Mouse (Mus musculus) midbrain, embryonic 15.5 days (tissue): Measurements from ENCODE around the gene Trir. TPM values are rescaled to one million over a fixed set of nuclear protein-coding genes. Genes with fewer than 3 reads are reported as not detected.

Experiments
- ATAC-seq: fragments of 200-750 bp; cut with Nextera tagmentation; replicated peaks from 2 replicates; pipeline ENCODE4 v1.8.0; 2017; ENCODE audit warnings: moderate TSS enrichment
- H3K27ac ChIP-seq: fragments of 300-500 bp; sonication (generic); 2 replicates; pipeline ENCODE4 v1.5.1; 2015; ENCODE audit warnings: mild to moderate bottlenecking, inconsistent platforms
- H3K27me3 ChIP-seq: fragments of 300-500 bp; sonication (generic); replicated peaks from 2 replicates; pipeline ENCODE4 v1.6.1; 2015; ENCODE audit warnings: inconsistent platforms
- H3K36me3 ChIP-seq: fragments of 300-500 bp; sonication (generic); replicated peaks from 2 replicates; pipeline ENCODE4 v1.6.1; 2015; ENCODE audit warnings: inconsistent platforms
- H3K4me1 ChIP-seq: fragments of 300-500 bp; sonication (generic); 2 replicates; pipeline ENCODE4 v1.6.1; 2015; ENCODE audit warnings: inconsistent platforms
- H3K4me2 ChIP-seq: fragments of 300-500 bp; sonication (generic); 2 replicates; pipeline ENCODE4 v1.6.1; 2015; ENCODE audit warnings: inconsistent platforms, mild to moderate bottlenecking, moderate library complexity
- H3K4me3 ChIP-seq: fragments of 300-500 bp; sonication (generic); 2 replicates; pipeline ENCODE4 v1.5.1; 2015; ENCODE audit warnings: mild to moderate bottlenecking, inconsistent platforms
- H3K9ac ChIP-seq: fragments of 300-500 bp; sonication (generic); 2 replicates; pipeline ENCODE4 v1.6.1; 2015; ENCODE audit warnings: mild to moderate bottlenecking, inconsistent platforms
- H3K9me3 ChIP-seq: fragments of 300-500 bp; sonication (generic); 2 replicates; pipeline ENCODE4 v1.6.1; 2016; ENCODE audit warnings: inconsistent platforms
- WGBS: fragments of 180-500 bp; shearing (Covaris S2); methylation state at CpG from one replicate; pipeline ENCODE4 v1.1.7; 2015; ENCODE audit warnings: mixed read lengths; 5-methylcytosine and 5-hydroxymethylcytosine counted together
- polyA plus RNA-seq: library from polyadenylated mRNA; unstranded; fragments of >200 nt; fragmentation: Nextera tagmentation; extraction: Ambion mirVana; gene quantifications from 2 replicates; pipeline ENCODE4 v1.2.1, GENCODE M21; 2015

The Trir gene
- polyA plus RNA-seq, 1 experiment from 2014 or later: 124 TPM

- 88% methylated on average over 4 of the region's 4 CpGs for WGBS
- H3K4me1 ChIP-seq: peaks cover 31% of the 10 kb centered on the region
- no peak overlapping the region for H3K9ac ChIP-seq
- no peaks in the 10 kb centered on the region for H3K9me3 ChIP-seq
- no peak overlapping the region for H3K4me2 ChIP-seq
- H3K4me3 ChIP-seq: no peak overlapping the region
- H3K27me3 ChIP-seq: no peaks in the 10 kb centered on the region
- H3K36me3 ChIP-seq: peaks cover 29% of the 10 kb centered on the region
- H3K27ac ChIP-seq: no peak overlapping the region
- ATAC-seq: no peak
These were observed 6.1 kb downstream of the Trir start for GRCm38 (mm10) chr8:85032622-85033311.

- peaks cover 30% of the 10 kb centered on the region for H3K4me1 ChIP-seq
- no peak overlapping the region for H3K4me2 ChIP-seq
- H3K27ac ChIP-seq: no peak overlapping the region
- H3K4me3 ChIP-seq: no peak overlapping the region
- peaks cover 29% of the 10 kb centered on the region for H3K36me3 ChIP-seq
- no peaks in the 10 kb centered on the region for H3K27me3 ChIP-seq
- 66% methylated on average over 1 of the region's 1 CpGs for WGBS
- ATAC-seq: no peak
- H3K9me3 ChIP-seq: no peaks in the 10 kb centered on the region
- no peak overlapping the region for H3K9ac ChIP-seq
These were observed 7.2 kb downstream of the Trir start for GRCm38 (mm10) chr8:85033867-85034266.

- Histone ChIP-seq H3K4me2 (peak overlapping the region; percentile 95), H3K36me3 (peaks cover 28% of the 10 kb centered on the region), H3K9ac (no peak overlapping the region; the same call in 1 of the 2 replicates), H3K4me1 (peaks cover 29% of the 10 kb centered on the region), H3K4me3 (peak overlapping the region; percentile 80), H3K27ac (no peak overlapping the region), H3K9me3 (no peaks in the 10 kb centered on the region), H3K27me3 (no peaks in the 10 kb centered on the region)
- whole genome bisulfite sequencing: 3% methylated on average over 13 of the region's 13 CpGs
- no peak for ATAC-seq
These were observed 8.1 kb downstream of the Trir start for GRCm38 (mm10) chr8:85034764-85035163.

- Histone ChIP-seq H3K9me3 (no peaks in the 10 kb centered on the region), H3K4me2 (peak overlapping the region; percentile 95), H3K9ac (peak overlapping the region; percentile 58), H3K4me1 (peaks cover 29% of the 10 kb centered on the region), H3K36me3 (peaks cover 23% of the 10 kb centered on the region), H3K27me3 (no peaks in the 10 kb centered on the region), H3K27ac (no peak overlapping the region), H3K4me3 (peak overlapping the region; percentile 80)
- no peak for ATAC-seq
- WGBS: 6% methylated on average over 12 of the region's 12 CpGs
These were observed 8.6 kb downstream of the Trir start for GRCm38 (mm10) chr8:85035165-85035727.

GRCm38 (mm10) chr8:85035728-85036310, 9.2 kb downstream of the Trir start:
- ATAC-seq: peak; percentile 22
- H3K4me3 ChIP-seq: peak overlapping the region; percentile 80
- WGBS: 2% methylated on average over 15 of the region's 15 CpGs
- H3K9ac ChIP-seq: peak overlapping the region; percentile 58
- no peaks in the 10 kb centered on the region for H3K9me3 ChIP-seq
- H3K27me3 ChIP-seq: no peaks in the 10 kb centered on the region
- peak overlapping the region; percentile 97 for H3K27ac ChIP-seq
- H3K4me1 ChIP-seq: peaks cover 29% of the 10 kb centered on the region
- H3K36me3 ChIP-seq: peaks cover 23% of the 10 kb centered on the region
- H3K4me2 ChIP-seq: peak overlapping the region; percentile 95

GRCm38 (mm10) chr8:85036381-85036717, 9.7 kb downstream of the Trir start:
- 0% methylated on average over 9 of the region's 9 CpGs for WGBS
- Histone ChIP-seq H3K4me1 (peaks cover 29% of the 10 kb centered on the region), H3K27me3 (no peaks in the 10 kb centered on the region), H3K4me3 (peak overlapping the region; percentile 80), H3K9ac (peak overlapping the region; percentile 58), H3K36me3 (peaks cover 26% of the 10 kb centered on the region), H3K9me3 (no peaks in the 10 kb centered on the region), H3K27ac (peak overlapping the region; percentile 97), H3K4me2 (peak overlapping the region; percentile 95)
- ATAC-seq: peak; percentile 59

- Histone ChIP-seq H3K36me3 (peaks cover 22% of the 10 kb centered on the region; the same call in 1 of the 2 replicates), H3K4me3 (peak within 1 kb of the TSS; percentile 80), H3K9me3 (no peaks in the 10 kb centered on the region), H3K4me2 (peak within 1 kb of the TSS; percentile 95), H3K27me3 (no peaks in the 10 kb centered on the region), H3K9ac (peak within 1 kb of the TSS; percentile 90), H3K4me1 (peaks cover 29% of the 10 kb centered on the region), H3K27ac (peak within 1 kb of the TSS; percentile 97)
- ATAC-seq: peak; percentile 94
- under 1% methylated on average over 57 of the region's 59 CpGs for WGBS
These were observed 10.2 kb downstream of the Trir start, which contains the start of gene Tnpo2 for GRCm38 (mm10) chr8:85036718-85037365. Tnpo2 (plus strand) TSS chr8:85036915.

- Histone ChIP-seq H3K9me3 (no peaks in the 10 kb centered on the region), H3K9ac (peak overlapping the region; percentile 90), H3K36me3 (peaks cover 17% of the 10 kb centered on the region; the same call in 1 of the 2 replicates), H3K27ac (peak overlapping the region; percentile 97), H3K4me3 (peak overlapping the region; percentile 80), H3K27me3 (no peaks in the 10 kb centered on the region), H3K4me2 (peak overlapping the region; percentile 95), H3K4me1 (peaks cover 29% of the 10 kb centered on the region)
- 0% methylated on average over 14 of the region's 14 CpGs for WGBS
- peak; percentile 55 for ATAC-seq
These were observed 10.7 kb downstream of the Trir start for GRCm38 (mm10) chr8:85037366-85037680.

- peak overlapping the region; percentile 90 for H3K9ac ChIP-seq
- H3K4me1 ChIP-seq: peaks cover 29% of the 10 kb centered on the region
- peak overlapping the region; percentile 80 for H3K4me3 ChIP-seq
- H3K27ac ChIP-seq: peak overlapping the region; percentile 97
- no peaks in the 10 kb centered on the region for H3K9me3 ChIP-seq
- WGBS: under 1% methylated on average over 57 of the region's 57 CpGs
- H3K4me2 ChIP-seq: peak overlapping the region; percentile 95
- peaks cover 12% of the 10 kb centered on the region for H3K36me3 ChIP-seq
- no peaks in the 10 kb centered on the region for H3K27me3 ChIP-seq
- ATAC-seq: peak; percentile 8; the same call in 1 of the 2 replicates
These were observed 11.3 kb downstream of the Trir start for GRCm38 (mm10) chr8:85037681-85038531.

GRCm38 (mm10) chr8:85043619-85044018, 17.0 kb downstream of the Trir start:
- 95% methylated on average over 6 of the region's 6 CpGs for WGBS
- H3K9ac ChIP-seq: no peak overlapping the region

GRCm38 (mm10) chr8:85057367-85057766, 30.7 kb downstream of the Trir start:
- 88% methylated on average over 7 of the region's 7 CpGs for WGBS
- Histone ChIP-seq H3K4me1 (peaks cover 19% of the 10 kb centered on the region), H3K27ac (no peak overlapping the region), H3K9me3 (no peaks in the 10 kb centered on the region), H3K27me3 (no peaks in the 10 kb centered on the region), H3K9ac (no peak overlapping the region), H3K4me3 (no peak overlapping the region), H3K36me3 (peaks cover 38% of the 10 kb centered on the region), H3K4me2 (no peak overlapping the region)
- ATAC-seq: no peak

More at GRCm38 (mm10) chr8:85043619-85044018, 17.0 kb downstream of the Trir start:
- Histone ChIP-seq H3K27ac (no peak overlapping the region), H3K36me3 (peaks cover 56% of the 10 kb centered on the region), H3K4me2 (no peak overlapping the region), H3K4me3 (no peak overlapping the region), H3K27me3 (no peaks in the 10 kb centered on the region), H3K9me3 (no peaks in the 10 kb centered on the region), H3K4me1 (peaks cover 7% of the 10 kb centered on the region)
- no peak for ATAC-seq
